Mouse (Mus musculus): ENCODE data around the gene Med23. TPM values are rescaled to one million over a fixed set of nuclear protein-coding genes. Genes with fewer than 3 reads are reported as not detected.

Med23 gene
- 6.8 and 7.7 TPM in 2 replicates for polyA plus RNA-seq (2015; fragmentation: Nextera tagmentation; extraction: Ambion mirVana)

DNA sequence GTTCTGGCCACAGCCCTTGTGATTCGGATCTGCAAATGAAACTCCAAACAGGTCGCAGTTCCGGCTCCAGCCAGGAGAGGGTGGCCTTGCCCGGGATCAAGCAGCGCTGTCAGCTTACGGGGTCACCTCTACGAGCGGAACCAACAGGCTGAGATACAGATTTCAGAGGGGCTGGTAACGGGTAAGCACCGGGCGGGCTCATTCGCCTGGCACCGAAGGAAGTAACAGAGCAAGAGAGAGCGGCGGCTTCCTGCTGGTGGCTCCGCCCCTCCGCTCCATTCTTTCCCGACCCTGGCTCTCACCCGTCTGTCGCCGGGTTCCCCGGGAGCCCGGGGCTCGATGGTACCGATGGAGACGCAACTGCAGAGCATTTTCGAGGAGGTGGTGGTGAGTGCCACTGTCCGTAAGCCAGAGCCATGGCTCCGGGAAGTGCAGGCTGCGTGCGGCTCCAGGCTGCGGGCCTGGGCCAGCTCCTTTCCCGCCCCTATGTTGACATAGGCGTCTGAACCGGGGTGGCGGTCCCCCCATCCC lies at the start of gene Med23:
Med23 (plus strand) TSS at position 227 of the 531 bp plus-strand sequence.

DNA sequence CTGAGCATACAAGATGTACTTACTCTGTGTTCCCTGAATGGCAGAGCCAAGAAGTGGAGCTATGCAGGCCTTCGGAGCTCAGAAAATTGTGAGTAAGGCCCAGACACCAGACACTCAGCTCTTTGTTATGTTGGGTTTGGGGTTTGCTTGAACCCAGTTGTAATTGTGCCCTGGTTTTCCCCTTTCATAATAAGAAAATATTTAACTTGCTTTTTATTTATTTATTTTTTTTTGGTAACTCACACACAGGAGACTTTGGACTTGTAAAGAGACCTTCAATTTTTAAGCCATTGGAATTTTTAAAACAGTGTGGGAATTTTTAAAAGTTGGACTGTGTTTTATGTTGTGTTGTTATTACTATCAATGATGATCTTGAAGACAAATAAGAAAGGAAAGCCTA lies 27.1 kb upstream of the Med23 start, which contains the start of gene Enpp3:
Enpp3 (minus strand) TSS at position 148 of the 400 bp plus-strand sequence.

DNA sequence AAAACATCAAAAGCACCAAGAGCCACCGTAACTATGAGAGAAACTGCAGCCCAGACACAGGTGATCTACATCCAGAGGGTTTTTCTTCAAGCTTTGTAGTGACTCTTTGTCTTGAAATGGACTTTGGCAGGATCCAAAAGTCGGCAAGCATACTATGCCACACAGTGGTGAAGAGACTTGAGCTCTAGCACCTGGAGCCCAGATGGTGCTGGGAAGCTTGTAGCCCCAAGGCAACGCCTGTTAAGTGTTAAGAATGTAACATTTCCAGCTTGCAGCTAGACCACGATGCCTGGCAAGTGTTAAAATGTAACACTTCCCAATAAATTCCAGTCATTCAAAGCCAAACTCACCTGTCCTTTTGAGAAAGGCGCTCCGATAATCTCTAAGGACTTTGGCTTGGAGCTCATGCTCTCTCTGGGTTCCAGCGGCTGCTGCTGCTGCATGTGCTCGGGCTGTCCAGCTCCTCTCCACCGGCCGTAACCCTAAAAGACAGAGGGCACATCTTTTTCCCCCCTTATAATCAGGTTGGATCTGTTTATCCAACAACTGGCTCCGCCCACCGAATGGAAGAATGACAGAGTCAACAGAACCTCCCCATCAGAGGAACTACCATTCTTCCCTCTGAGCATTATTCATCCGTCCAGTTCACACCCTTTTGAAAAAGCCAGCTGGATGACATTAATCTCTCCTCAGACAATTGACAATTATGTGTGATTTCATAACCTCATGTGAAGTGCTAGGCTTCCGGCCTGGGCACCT lies 57.4 kb downstream of the Med23 start, which contains the start of gene Arg1:
Arg1 (minus strand) TSS at position 523 of the 759 bp plus-strand sequence.

Other genes starting within 250 kb of the Med23 start
- gene Enpp1, start 157.8 kb upstream of the Med23 start, polyA plus RNA-seq (2015; fragmentation: Nextera tagmentation; extraction: Ambion mirVana), result 2.0 and 2.7 TPM in 2 replicates
- 3.0 and 4.2 TPM in 2 replicates for gene Enpp3, start 27.2 kb upstream of the Med23 start, polyA plus RNA-seq (2015; fragmentation: Nextera tagmentation; extraction: Ambion mirVana)
- gene Arg1, start 57.5 kb downstream of the Med23 start, polyA plus RNA-seq (2015; fragmentation: Nextera tagmentation; extraction: Ambion mirVana), result 1.6 and 1.8 TPM in 2 replicates